Mouse (Mus musculus) CH12.LX (cell line): ENCODE data around the gene Cd40. TPM values are rescaled to one million over a fixed set of nuclear protein-coding genes. Genes with fewer than 3 reads are reported as not detected.
A peak's percentile ranks its signal among the peaks of the same experiment; 100 is the strongest.

Experiments used
- DNase-seq: peaks from one replicate; pipeline ENCODE4 v3.0.0-alpha.2; 2013; ENCODE audit errors: extremely low read depth
- H3K27ac ChIP-seq: 2 replicates; pipeline ENCODE4 v1.5.1; 2012; ENCODE audit warnings: low read depth, mild to moderate bottlenecking, control low read depth, moderate library complexity; ENCODE audit not compliant: insufficient read depth
- H3K27me3 ChIP-seq: replicated peaks from 2 replicates; pipeline ENCODE3; 2012; ENCODE audit warnings: inconsistent platforms
- H3K36me3 ChIP-seq, 2 experiments: replicated peaks in 1 of 2; 2 replicates each; pipeline versions ENCODE3 to v1.6.1; 2012; ENCODE audit warnings: inconsistent platforms in 1 of 2, low read length in 1 of 2, mild to moderate bottlenecking in 1 of 2, mixed read lengths in 1 of 2, moderate library complexity in 1 of 2; ENCODE audit not compliant: control insufficient read depth in 1 of 2, insufficient read depth in 1 of 2
- H3K4me1 ChIP-seq, 2 experiments: 2 replicates each; pipeline ENCODE4 v1.6.1; 2012; ENCODE audit warnings: inconsistent platforms in 1 of 2, moderate library complexity in 1 of 2; ENCODE audit not compliant: insufficient read depth in 2 of 2, control insufficient read depth in 1 of 2
- H3K4me2 ChIP-seq: 2 replicates; pipeline ENCODE4 v1.6.1; 2012; ENCODE audit warnings: low read depth, mild to moderate bottlenecking, control low read depth; ENCODE audit not compliant: poor library complexity, insufficient read depth, severe bottlenecking
- H3K4me3 ChIP-seq, 3 experiments: fragments of 150-350 bp in 1 of 3; sonication (generic) in 1 of 3; replicated peaks in 1 of 3; 2 replicates each; pipeline versions ENCODE3 to v1.5.1; 2011 to 2012; ENCODE audit warnings: low read depth in 2 of 3, low read length in 2 of 3, mild to moderate bottlenecking in 2 of 3, moderate library complexity in 2 of 3, control low read depth in 1 of 3, improper control_type of control experiment in 1 of 3, inconsistent platforms in 1 of 3, mixed read lengths in 1 of 3; ENCODE audit not compliant: poor library complexity in 1 of 3
- H3K79me2 ChIP-seq: replicated peaks from 2 replicates; pipeline ENCODE4 v1.6.1; 2012; ENCODE audit warnings: mild to moderate bottlenecking, moderate library complexity; ENCODE audit not compliant: control insufficient read depth, poor library complexity, insufficient read depth, severe bottlenecking; ENCODE audit errors: extremely low read depth
- H3K9ac ChIP-seq: 2 replicates; pipeline ENCODE4 v1.6.1; 2012; ENCODE audit warnings: low read depth, mild to moderate bottlenecking, control low read depth, moderate library complexity; ENCODE audit not compliant: insufficient read depth
- H3K9me3 ChIP-seq: replicated peaks from 2 replicates; pipeline ENCODE3; 2012; ENCODE audit warnings: low read length, inconsistent platforms, mixed read lengths
- BHLHE40 ChIP-seq: IDR thresholded peaks from 2 replicates; pipeline ENCODE4 v1.6.1; 2011; ENCODE audit warnings: mild to moderate bottlenecking, low read depth, low read length, improper control_type of control experiment
- CHD1 ChIP-seq: IDR thresholded peaks from 2 replicates; pipeline ENCODE4 v1.6.1; 2012; ENCODE audit warnings: low read depth, low read length, improper control_type of control experiment, inconsistent platforms
- CHD2 ChIP-seq: IDR thresholded peaks from 2 replicates; pipeline ENCODE4 v1.6.1; 2011; ENCODE audit warnings: low read length, improper control_type of control experiment
- CTCF ChIP-seq, 2 experiments: IDR thresholded peaks in 1 of 2; conservative IDR thresholded peaks in 1 of 2; 2 replicates each; pipeline ENCODE4 v1.5.1; 2011 to 2012; ENCODE audit warnings: low read depth in 2 of 2, low read length in 2 of 2, improper control_type of control experiment in 1 of 2, inconsistent platforms in 1 of 2, mild to moderate bottlenecking in 1 of 2, moderate library complexity in 1 of 2
- ELF1 ChIP-seq: IDR thresholded peaks from 2 replicates; pipeline ENCODE4 v1.6.1; 2014; ENCODE audit warnings: low read depth, mild to moderate bottlenecking, inconsistent platforms, low read length, improper control_type of control experiment
- EP300 ChIP-seq: IDR thresholded peaks from 2 replicates; pipeline ENCODE4 v1.6.1; 2011; ENCODE audit warnings: low read length, improper control_type of control experiment
- ETS1 ChIP-seq: conservative IDR thresholded peaks from 2 replicates; pipeline ENCODE4 v1.6.1; 2012; ENCODE audit warnings: low read depth, mild to moderate bottlenecking, inconsistent platforms, low read length, improper control_type of control experiment, moderate library complexity
- HCFC1 ChIP-seq: IDR thresholded peaks from 2 replicates; pipeline ENCODE4 v1.6.1; 2012; ENCODE audit warnings: low read depth, mild to moderate bottlenecking, inconsistent platforms, low read length, improper control_type of control experiment
- IRF4 ChIP-seq: IDR thresholded peaks from 2 replicates; pipeline ENCODE4 v1.6.1; 2014; ENCODE audit warnings: low read depth, mild to moderate bottlenecking, inconsistent platforms, low read length, improper control_type of control experiment
- JUN ChIP-seq: IDR thresholded peaks from 2 replicates; pipeline ENCODE4 v1.6.1; 2011; ENCODE audit warnings: low read depth, mild to moderate bottlenecking, low read length, improper control_type of control experiment, moderate library complexity; ENCODE audit not compliant: insufficient read depth
- JUND ChIP-seq: conservative IDR thresholded peaks from 2 replicates; pipeline ENCODE4 v1.6.1; 2011; ENCODE audit warnings: low read depth, low read length, improper control_type of control experiment
- MAFK ChIP-seq: IDR thresholded peaks from 2 replicates; pipeline ENCODE4 v1.6.1; 2011; ENCODE audit warnings: low read length, improper control_type of control experiment; ENCODE audit not compliant: insufficient replicate concordance
- MAX ChIP-seq: IDR thresholded peaks from 2 replicates; pipeline ENCODE4 v1.6.1; 2011; ENCODE audit warnings: low read length, improper control_type of control experiment
- MAZ ChIP-seq: IDR thresholded peaks from 2 replicates; pipeline ENCODE4 v1.6.1; 2012; ENCODE audit warnings: low read depth, mild to moderate bottlenecking, inconsistent platforms, low read length, improper control_type of control experiment, moderate library complexity
- MXI1 ChIP-seq: IDR thresholded peaks from 2 replicates; pipeline ENCODE4 v1.6.1; 2011; ENCODE audit warnings: mild to moderate bottlenecking, low read depth, low read length, improper control_type of control experiment
- MYC ChIP-seq: IDR thresholded peaks from 2 replicates; pipeline ENCODE4 v1.6.1; 2011; ENCODE audit warnings: low read depth, mild to moderate bottlenecking, improper control_type of control experiment, low read length
- NELFE ChIP-seq: IDR thresholded peaks from 2 replicates; pipeline ENCODE4 v1.6.1; 2011; ENCODE audit warnings: low read depth, low read length, improper control_type of control experiment
- NRF1 ChIP-seq: IDR thresholded peaks from 2 replicates; pipeline ENCODE4 v1.6.1; 2014; ENCODE audit warnings: low read depth, mild to moderate bottlenecking, inconsistent platforms, low read length, improper control_type of control experiment, moderate library complexity
- POLR2A ChIP-seq: IDR thresholded peaks from 2 replicates; pipeline ENCODE4 v1.6.1; 2011; ENCODE audit warnings: low read depth, mild to moderate bottlenecking, improper control_type of control experiment, low read length
- POLR2AphosphoS2 ChIP-seq: IDR thresholded peaks from 2 replicates; pipeline ENCODE4 v1.6.1; 2011; ENCODE audit warnings: low read depth, low read length, improper control_type of control experiment
- RAD21 ChIP-seq: IDR thresholded peaks from 2 replicates; pipeline ENCODE4 v1.6.1; 2011; ENCODE audit warnings: low read depth, mild to moderate bottlenecking, low read length, improper control_type of control experiment, moderate library complexity
- RCOR1 ChIP-seq: conservative IDR thresholded peaks from 2 replicates; pipeline ENCODE4 v1.6.1; 2012; ENCODE audit warnings: low read depth, mild to moderate bottlenecking, inconsistent platforms, low read length, improper control_type of control experiment
- SIN3A ChIP-seq: IDR thresholded peaks from 2 replicates; pipeline ENCODE4 v1.6.1; 2012; ENCODE audit warnings: low read length, improper control_type of control experiment, inconsistent platforms
- SMC3 ChIP-seq: IDR thresholded peaks from 2 replicates; pipeline ENCODE4 v1.6.1; 2011; ENCODE audit warnings: low read depth, low read length, improper control_type of control experiment
- UBTF ChIP-seq: IDR thresholded peaks from 2 replicates; pipeline ENCODE4 v1.6.1; 2012; ENCODE audit warnings: low read depth, mild to moderate bottlenecking, inconsistent platforms, low read length, improper control_type of control experiment, moderate library complexity
- USF1 ChIP-seq: IDR thresholded peaks from 2 replicates; pipeline ENCODE4 v1.6.1; 2014; ENCODE audit warnings: low read depth, mild to moderate bottlenecking, inconsistent platforms, low read length, improper control_type of control experiment
- USF2 ChIP-seq: conservative IDR thresholded peaks from 2 replicates; pipeline ENCODE4 v1.6.1; 2011; ENCODE audit warnings: low read depth, low read length, improper control_type of control experiment
- ZC3H11A ChIP-seq: IDR thresholded peaks from 2 replicates; pipeline ENCODE4 v1.6.1; 2012; ENCODE audit warnings: low read depth, mild to moderate bottlenecking, inconsistent platforms, low read length, improper control_type of control experiment
- ZKSCAN1 ChIP-seq: IDR thresholded peaks from 2 replicates; pipeline ENCODE4 v1.6.1; 2012; ENCODE audit warnings: low read depth, inconsistent platforms, low read length, improper control_type of control experiment, borderline replicate concordance
- ZMIZ1 ChIP-seq: IDR thresholded peaks from 2 replicates; pipeline ENCODE4 v1.6.1; 2012; ENCODE audit warnings: low read depth, mild to moderate bottlenecking, inconsistent platforms, low read length, improper control_type of control experiment
- ZNF384 ChIP-seq: IDR thresholded peaks from 2 replicates; pipeline ENCODE4 v1.6.1; 2012; ENCODE audit warnings: low read depth, low read length, improper control_type of control experiment, inconsistent platforms
- dilution Hi-C: fragments of 300-500 bp; cut with MboI; formaldehyde crosslinking; loops from 2 replicates; pipeline ENCODE4 v1.14.3; 2020; ENCODE audit warnings: low sequenced_read_pairs; ENCODE audit not compliant: extremely low pct_unique_long_range_greater_than_20kb, extremely low pct_ligation_motif_present
- in situ Hi-C: fragments of 300-500 bp; cut with MboI; formaldehyde crosslinking; loops from 3 replicates; pipeline ENCODE4 v1.14.3; 2019; ENCODE audit warnings: low sequenced_read_pairs, low pct_ligation_motif_present, low pct_unique_long_range_greater_than_20kb, mixed read lengths
- polyA plus RNA-seq: library from polyadenylated mRNA; unstranded; fragments of >175 nt; gene quantifications from 2 replicates; pipeline ENCODE4 v1.2.1, GENCODE M21; 2012; ENCODE audit warnings: low read depth; ENCODE audit not compliant: insufficient read length
- total RNA-seq, 2 experiments: library from RNA; depleted of rRNA; stranded (reverse); fragments of 300-350 nt in 1 of 2; fragments of >200 nt in 1 of 2; gene quantifications; 2 replicates each; pipeline ENCODE4 v1.2.3; 2012 to 2014

Gene Cd40
- total and polyA plus RNA-seq, 3 experiments: 146 to 223 (median 147) TPM

DNA sequence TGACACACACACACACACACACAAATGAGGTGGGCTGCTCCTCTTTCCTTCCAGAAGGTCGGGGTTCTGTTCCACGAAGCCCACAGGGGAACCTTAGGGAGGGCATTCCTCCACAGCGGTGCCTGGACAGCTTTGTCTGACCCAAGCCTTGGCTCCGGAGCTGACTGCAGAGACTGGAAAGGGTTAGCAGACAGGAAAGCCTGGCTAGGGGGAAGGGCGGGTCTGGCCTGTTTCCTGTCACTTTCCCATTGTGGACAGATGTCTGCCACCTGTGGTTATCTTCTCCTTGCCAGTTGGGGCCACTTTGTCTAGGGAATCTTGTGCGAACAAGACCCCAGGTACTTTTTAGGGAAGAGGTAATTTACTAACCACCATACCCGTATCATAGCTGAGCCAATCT, 478 bp downstream of the Cd40 start:
- TF ChIP-seq ZMIZ1: no peak
- no peak for TF ChIP-seq RAD21
- TF ChIP-seq CHD2: no peak; the same call in 1 of the 2 replicates
- H3K79me2 ChIP-seq: peaks cover 40% of the 10 kb centered on the region
- dilution Hi-C loops: no loop called here
- peak overlapping the region; percentile 91 for H3K27ac ChIP-seq
- in situ Hi-C loops: no loop called here
- peak overlapping the region; percentile 79; the same call in 1 of the 2 replicates for H3K4me2 ChIP-seq
- peaks cover 9% of the 10 kb centered on the region for H3K9me3 ChIP-seq
- peak; percentile 40 for DNase-seq
- peaks cover 19 to 41% of the 10 kb centered on the region in 2 experiments for H3K4me1 ChIP-seq
- peak overlapping the region; percentile 68 to 88 (median 85) for H3K4me3 ChIP-seq
- H3K36me3 ChIP-seq: peaks cover 10 to 22% of the 10 kb centered on the region in 2 experiments
- H3K9ac ChIP-seq: peak overlapping the region; percentile 86
- H3K27me3 ChIP-seq: no peaks in the 10 kb centered on the region

DNA sequence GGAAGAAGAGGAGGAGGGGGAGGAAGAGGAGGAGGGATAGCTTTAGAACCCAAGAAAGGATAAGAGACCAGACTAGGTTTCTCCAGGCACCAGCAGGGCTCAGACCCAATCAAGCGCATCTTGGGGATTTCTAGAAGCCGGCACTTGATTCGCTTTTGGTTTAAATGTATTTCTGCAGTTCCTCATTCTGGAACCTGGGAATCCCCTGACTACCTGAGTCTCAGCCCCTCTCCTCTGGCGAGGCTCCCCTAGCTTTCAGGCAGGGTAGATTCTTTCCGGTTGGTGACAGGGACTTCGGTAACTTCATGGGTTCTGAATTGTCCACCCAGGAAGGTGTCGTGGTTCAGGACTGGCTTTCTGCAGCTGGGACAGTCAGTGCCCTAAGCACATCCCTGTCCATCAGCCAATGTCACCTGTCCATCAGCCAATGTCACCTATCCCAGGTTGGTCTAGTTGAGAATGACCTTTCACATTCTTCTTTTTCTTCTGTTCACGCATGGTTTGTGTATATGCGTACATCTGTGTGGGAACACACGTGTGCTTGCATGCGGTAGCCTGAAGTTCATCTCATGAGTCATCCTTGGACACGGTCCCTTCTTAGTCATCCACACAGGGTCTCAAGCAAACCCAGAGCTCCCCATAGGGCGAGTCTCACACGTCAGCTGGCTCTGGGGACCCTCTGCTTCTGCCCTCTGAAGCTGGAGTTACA, 1.1 kb downstream of the Cd40 start:
- Histone ChIP-seq H3K4me3 (peak overlapping the region; percentile 68 to 88 (median 85)), H3K4me2 (peak overlapping the region; percentile 79), H3K27ac (peak overlapping the region; percentile 99), H3K36me3 (peaks cover 10 to 26% of the 10 kb centered on the region in 2 experiments), H3K79me2 (peaks cover 44% of the 10 kb centered on the region), H3K9me3 (peaks cover 9% of the 10 kb centered on the region), H3K27me3 (no peaks in the 10 kb centered on the region), H3K9ac (peak overlapping the region; percentile 86; the same call in 1 of the 2 replicates), H3K4me1 (peaks cover 19 to 48% of the 10 kb centered on the region in 2 experiments)
- peak; percentile 91 for DNase-seq
- in situ Hi-C loops: no loop called here
- dilution Hi-C loops: no loop called here
- 0 out of 2 replicates have a peak, but pooled peaks have one; percentile 5 for TF ChIP-seq JUND
- TF ChIP-seq MXI1: peak; percentile 97
- peak; percentile 93 for TF ChIP-seq MAZ
- peak; percentile 87 for TF ChIP-seq IRF4
- TF ChIP-seq ETS1: peak; percentile 81
- no peak for TF ChIP-seq NRF1
- TF ChIP-seq RAD21: peak; percentile 0
- peak; percentile 97 for TF ChIP-seq SIN3A
- 0 out of 2 replicates have a peak, but pooled peaks have one; percentile 10 for TF ChIP-seq UBTF
- TF ChIP-seq CTCF (conservative IDR thresholded peaks at IDR 0.05 in 1 of 2, IDR thresholded peaks at IDR 0.05 in 1 of 2; ENCODE audit: low read depth in 2 of 2, low read length in 2 of 2): 0 out of 4 replicates have a peak, but pooled peaks of 1 of the 2 experiments have one; percentile 2
- no peak for TF ChIP-seq SMC3
- TF ChIP-seq CHD1: no peak
- TF ChIP-seq BHLHE40: peak; percentile 92
- TF ChIP-seq HCFC1: no peak; the same call in 1 of the 2 replicates
- no peak; the same call in 1 of the 2 replicates for TF ChIP-seq POLR2A
- TF ChIP-seq MAX: peak; percentile 88
- no peak for TF ChIP-seq NELFE
- TF ChIP-seq ELF1: peak; percentile 58
- no peak for TF ChIP-seq USF1
- TF ChIP-seq CHD2: no peak
- no peak for TF ChIP-seq ZKSCAN1
- no peak for TF ChIP-seq USF2
- TF ChIP-seq JUN: no peak
- peak; percentile 91; the same call in 1 of the 2 replicates for TF ChIP-seq MYC
- peak; percentile 72; the same call in 1 of the 2 replicates for TF ChIP-seq MAFK
- TF ChIP-seq ZNF384: no peak
- TF ChIP-seq EP300: peak; percentile 88
- no peak for TF ChIP-seq ZC3H11A
- no peak; the same call in 1 of the 2 replicates for TF ChIP-seq POLR2AphosphoS2
- TF ChIP-seq RCOR1: peak; percentile 74; the same call in 1 of the 2 replicates
